Mouse (Mus musculus): ENCODE data around the gene Filip1l.

- no peak for TF ChIP-seq CTCF (IDR thresholded peaks at IDR 0.05; ENCODE audit: borderline replicate concordance, insufficient read depth, low read length)
- TF ChIP-seq POLR2A (IDR thresholded peaks at IDR 0.05; ENCODE audit: low read depth, low read length): no peak
These were observed 33.4 kb upstream of the Filip1l start for GRCm38 (mm10) chr16:57319284-57320124.
